Mouse (Mus musculus): ENCODE results near the gene Cd68. TPM values are rescaled to one million over a fixed set of nuclear protein-coding genes. Genes with fewer than 3 reads are reported as not detected.
"Not testable (repeated sequence)": the region's sequence is repeated elsewhere in the genome, so short reads cannot be mapped to it uniquely, and the experiment has no call there.

Gene Cd68
- total and polyA plus RNA-seq, 3 experiments = 82.2 to 343 (median 122) TPM

DNA sequence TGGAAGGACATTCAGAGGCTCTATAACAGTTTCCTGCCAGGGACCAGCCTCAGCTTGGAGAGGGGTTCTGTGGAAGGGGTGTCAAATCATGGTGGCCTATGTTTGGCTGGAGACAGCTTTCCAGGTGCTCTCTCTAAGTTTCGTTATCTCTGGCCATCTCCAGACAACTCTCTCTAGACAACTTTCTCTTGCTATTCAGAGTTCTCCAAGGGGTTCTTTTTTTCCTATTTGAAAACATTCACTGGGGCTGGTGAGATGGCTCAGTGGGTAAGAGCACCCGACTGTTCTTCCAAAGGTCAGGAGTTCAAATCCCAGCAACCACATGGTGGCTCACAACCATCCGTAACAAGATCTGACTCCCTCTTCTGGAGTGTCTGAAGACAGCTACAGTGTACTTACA, 37.4 kb upstream of the Cd68 start:
- H3K36me3 ChIP-seq (replicated peaks in 1 of 2; ENCODE audit: control insufficient read depth in 1 of 2, insufficient read depth in 1 of 2, low read length in 1 of 2); H3K4me2 ChIP-seq (ENCODE audit: insufficient read depth, low read depth, poor library complexity, severe bottlenecking); in situ Hi-C loops (cut with MboI; ENCODE audit: low pct_ligation_motif_present, low pct_unique_long_range_greater_than_20kb, low sequenced_read_pairs); dilution Hi-C loops (cut with MboI; ENCODE audit: extremely low pct_ligation_motif_present, extremely low pct_unique_long_range_greater_than_20kb, low sequenced_read_pairs); H3K27me3 ChIP-seq (replicated peaks); H3K79me2 ChIP-seq (replicated peaks; ENCODE audit: control insufficient read depth, extremely low read depth, insufficient read depth, poor library complexity, severe bottlenecking); H3K4me3 ChIP-seq (replicated peaks in 1 of 3; ENCODE audit: low read depth in 2 of 3, low read length in 2 of 3, poor library complexity in 1 of 3); H3K27ac ChIP-seq (ENCODE audit: insufficient read depth, low read depth); DNase-seq (ENCODE audit: extremely low read depth); H3K9ac ChIP-seq (ENCODE audit: insufficient read depth, low read depth); H3K4me1 ChIP-seq (ENCODE audit: control insufficient read depth in 1 of 2, insufficient read depth in 2 of 2); H3K9me3 ChIP-seq (replicated peaks; ENCODE audit: low read length): not testable (repeated sequence)
- peak; percentile 66; the same call in 1 of the 2 replicates for TF ChIP-seq TBP (conservative IDR thresholded peaks at IDR 0.05; ENCODE audit: low read depth, low read length)

DNA sequence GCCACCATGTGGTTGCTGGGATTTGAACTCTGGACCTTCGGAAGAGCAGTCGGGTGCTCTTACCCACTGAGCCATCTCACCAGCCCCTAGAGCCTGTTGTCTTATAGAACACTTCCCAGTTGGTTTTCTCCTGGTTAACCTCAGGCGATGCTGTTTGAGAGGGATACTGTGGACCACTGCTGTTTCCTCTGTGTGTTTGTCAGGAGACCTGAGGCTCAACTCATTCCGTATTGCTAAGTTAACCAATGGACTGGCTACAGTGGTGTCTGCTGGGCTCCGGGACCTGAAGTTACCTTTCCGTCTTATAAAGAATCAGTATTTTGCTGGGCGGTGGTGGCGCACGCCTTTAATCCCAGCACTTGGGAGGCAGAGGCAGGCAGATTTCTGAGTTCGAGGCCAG, 36.9 kb upstream of the Cd68 start:
- in situ Hi-C loops (cut with MboI; ENCODE audit: low pct_ligation_motif_present, low pct_unique_long_range_greater_than_20kb, low sequenced_read_pairs); H3K79me2 ChIP-seq (replicated peaks; ENCODE audit: control insufficient read depth, extremely low read depth, insufficient read depth, poor library complexity, severe bottlenecking); H3K36me3 ChIP-seq (replicated peaks in 1 of 2; ENCODE audit: control insufficient read depth in 1 of 2, insufficient read depth in 1 of 2, low read length in 1 of 2); H3K27me3 ChIP-seq (replicated peaks); DNase-seq (ENCODE audit: extremely low read depth); H3K27ac ChIP-seq (ENCODE audit: insufficient read depth, low read depth); H3K4me2 ChIP-seq (ENCODE audit: insufficient read depth, low read depth, poor library complexity, severe bottlenecking); dilution Hi-C loops (cut with MboI; ENCODE audit: extremely low pct_ligation_motif_present, extremely low pct_unique_long_range_greater_than_20kb, low sequenced_read_pairs); H3K4me1 ChIP-seq (ENCODE audit: control insufficient read depth in 1 of 2, insufficient read depth in 2 of 2); H3K4me3 ChIP-seq (replicated peaks in 1 of 3; ENCODE audit: low read depth in 2 of 3, low read length in 2 of 3, poor library complexity in 1 of 3); H3K9me3 ChIP-seq (replicated peaks; ENCODE audit: low read length); H3K9ac ChIP-seq (ENCODE audit: insufficient read depth, low read depth): not testable (repeated sequence)

DNA sequence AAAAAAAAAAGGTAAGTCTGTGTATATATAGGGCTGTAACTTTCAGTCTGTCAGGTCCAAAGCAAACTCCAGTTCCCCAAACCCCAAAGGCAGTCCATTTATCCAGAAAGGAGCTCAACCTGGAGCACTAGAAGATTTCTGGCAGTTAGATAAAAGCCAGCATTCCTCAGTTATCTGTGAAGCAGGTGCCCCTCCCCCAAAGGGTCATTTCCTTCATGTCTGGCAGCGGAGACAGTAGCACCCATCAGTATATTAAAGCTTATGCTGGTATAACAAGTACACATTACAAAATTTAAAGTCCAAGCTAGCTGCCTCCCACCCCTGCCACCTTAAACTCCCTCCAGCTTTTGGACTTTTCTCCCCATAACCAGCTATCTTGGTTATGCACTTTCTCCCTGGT, 33.6 kb upstream of the Cd68 start:
- H3K9ac ChIP-seq (ENCODE audit: insufficient read depth, low read depth) = no peak overlapping the region
- H3K36me3 ChIP-seq (replicated peaks in 1 of 2; ENCODE audit: control insufficient read depth in 1 of 2, insufficient read depth in 1 of 2, low read length in 1 of 2) = no peaks in the 10 kb centered on the region
- no peak overlapping the region for H3K4me3 ChIP-seq (replicated peaks in 1 of 3; ENCODE audit: low read depth in 2 of 3, low read length in 2 of 3, poor library complexity in 1 of 3)
- H3K27me3 ChIP-seq (replicated peaks) = peaks cover 5% of the 10 kb centered on the region
- H3K9me3 ChIP-seq (replicated peaks; ENCODE audit: low read length) = peaks cover 5% of the 10 kb centered on the region
- H3K79me2 ChIP-seq (replicated peaks; ENCODE audit: control insufficient read depth, extremely low read depth, insufficient read depth, poor library complexity, severe bottlenecking) = no peaks in the 10 kb centered on the region
- H3K4me2 ChIP-seq (ENCODE audit: insufficient read depth, low read depth, poor library complexity, severe bottlenecking) = no peak overlapping the region
- in situ Hi-C loops (cut with MboI; ENCODE audit: low pct_ligation_motif_present, low pct_unique_long_range_greater_than_20kb, low sequenced_read_pairs) (no loop called here), dilution Hi-C loops (cut with MboI; ENCODE audit: extremely low pct_ligation_motif_present, extremely low pct_unique_long_range_greater_than_20kb, low sequenced_read_pairs) (no loop called here)
- no peak for DNase-seq (ENCODE audit: extremely low read depth)
- TF ChIP-seq UBTF (IDR thresholded peaks at IDR 0.05; ENCODE audit: low read depth, low read length) = no peak
- no peak for TF ChIP-seq CHD2 (IDR thresholded peaks at IDR 0.05; ENCODE audit: low read length)
- no peak overlapping the region for H3K27ac ChIP-seq (ENCODE audit: insufficient read depth, low read depth)
- H3K4me1 ChIP-seq (ENCODE audit: control insufficient read depth in 1 of 2, insufficient read depth in 2 of 2) = no peaks in the 10 kb centered on the region; a peak in 1 of 4 replicates

DNA sequence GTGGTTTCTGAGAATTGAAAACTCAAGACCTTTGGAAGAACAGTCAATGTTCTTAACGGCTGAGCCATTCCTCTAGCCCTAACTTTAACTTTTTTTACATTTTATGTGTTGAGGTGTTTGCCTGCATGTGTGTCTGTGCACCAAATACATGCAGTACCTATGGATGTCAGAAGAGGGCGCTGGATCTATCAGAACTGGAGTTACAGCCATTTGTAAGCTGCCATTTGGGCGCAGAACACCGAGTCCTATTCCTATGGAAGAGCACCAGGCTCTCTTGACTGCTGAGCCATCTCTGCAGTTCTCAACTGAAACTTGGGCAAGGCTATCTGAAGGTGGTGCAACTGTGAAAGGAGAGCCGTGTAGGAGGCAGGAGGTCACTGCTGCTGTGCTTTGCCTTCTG, 32.6 kb upstream of the Cd68 start:
- Histone ChIP-seq H3K79me2 (replicated peaks; ENCODE audit: control insufficient read depth, extremely low read depth, insufficient read depth, poor library complexity, severe bottlenecking) (no peaks in the 10 kb centered on the region), H3K4me3 (replicated peaks in 1 of 3; ENCODE audit: low read depth in 2 of 3, low read length in 2 of 3, poor library complexity in 1 of 3) (no peak overlapping the region), H3K27me3 (replicated peaks) (peaks cover 3% of the 10 kb centered on the region), H3K4me1 (ENCODE audit: control insufficient read depth in 1 of 2, insufficient read depth in 2 of 2) (no peaks in the 10 kb centered on the region; a peak in 1 of 4 replicates), H3K9ac (ENCODE audit: insufficient read depth, low read depth) (no peak overlapping the region), H3K36me3 (replicated peaks in 1 of 2; ENCODE audit: control insufficient read depth in 1 of 2, insufficient read depth in 1 of 2, low read length in 1 of 2) (no peaks in the 10 kb centered on the region), H3K9me3 (replicated peaks; ENCODE audit: low read length) (peaks cover 5% of the 10 kb centered on the region), H3K27ac (ENCODE audit: insufficient read depth, low read depth) (no peak overlapping the region), H3K4me2 (ENCODE audit: insufficient read depth, low read depth, poor library complexity, severe bottlenecking) (no peak overlapping the region)
- DNase-seq (ENCODE audit: extremely low read depth) = no peak
- in situ Hi-C loops (cut with MboI; ENCODE audit: low pct_ligation_motif_present, low pct_unique_long_range_greater_than_20kb, low sequenced_read_pairs) (no loop called here), dilution Hi-C loops (cut with MboI; ENCODE audit: extremely low pct_ligation_motif_present, extremely low pct_unique_long_range_greater_than_20kb, low sequenced_read_pairs) (no loop called here)
- TF ChIP-seq MAFK (IDR thresholded peaks at IDR 0.05; ENCODE audit: insufficient replicate concordance, low read length) (no peak), BHLHE40 (IDR thresholded peaks at IDR 0.05; ENCODE audit: low read depth, low read length) (no peak), CTCF (conservative IDR thresholded peaks at IDR 0.05 in 1 of 2, IDR thresholded peaks at IDR 0.05 in 1 of 2; ENCODE audit: low read depth in 2 of 2, low read length in 2 of 2) (peak; percentile 19 to 35; a peak in 2 of 4 replicates), UBTF (IDR thresholded peaks at IDR 0.05; ENCODE audit: low read depth, low read length) (no peak)

All from CH12.LX (cell line).